Mouse (Mus musculus) retina, postnatal 1 day (tissue): ENCODE results near the gene Slc7a12.

Source experiments
- DNase-seq: peaks from one replicate; pipeline ENCODE4 v3.0.0-alpha.2; 2012

Slc7a12 gene

GRCm38 (mm10) chr3:14480397-14480796 lies at the start of gene Slc7a12:
Slc7a12 (plus strand) TSS chr3:14480697.
- no peak for DNase-seq

GRCm38 (mm10) chr3:14432381-14432780 lies 48.1 kb upstream of the Slc7a12 start:
- DNase-seq = no peak

GRCm38 (mm10) chr3:14446015-14446414 lies 34.5 kb upstream of the Slc7a12 start:
- DNase-seq = no peak

DNA sequence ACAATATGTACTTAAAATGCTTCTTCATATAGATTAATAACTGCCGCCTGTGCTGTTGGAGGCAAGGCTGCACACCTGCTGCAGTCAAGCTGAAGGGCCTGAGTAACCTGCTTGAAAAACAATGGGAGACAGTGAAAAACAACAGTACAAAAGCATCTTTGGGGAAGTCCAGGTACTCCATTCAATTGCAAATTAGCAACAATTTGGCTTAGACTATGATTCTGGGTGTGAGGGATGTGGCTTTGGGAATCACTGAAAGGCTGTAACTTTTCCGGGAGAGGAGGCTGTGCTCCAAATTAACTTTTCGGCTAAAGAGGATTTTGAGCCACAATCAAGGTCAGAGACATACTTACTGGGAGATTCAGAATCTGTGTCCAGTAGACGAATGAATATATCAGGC lies 33.8 kb upstream of the Slc7a12 start:
- no peak for DNase-seq
